8 mouse cellular contexts compared by ENCODE assay signal in genomic region chr4:96553133-96553819, GRCm38 (mm10). TPM values are rescaled to one million over a fixed set of nuclear protein-coding genes. Genes with fewer than 3 reads are reported as not detected.
DNase-seq lines count a peak whose midpoint lies in the region; ATAC-seq and TF ChIP-seq lines count a peak whose summit lies in the region.

Gene Cyp2j6 (minus strand): TSS chr4:96553661.

- no peaks in the 10 kb centered on the region for H3K36me3 ChIP-seq in hindbrain, embryonic 10.5 days
- H3K36me3 ChIP-seq in lung, embryonic 14.5 days (ENCODE audit: insufficient read depth): no peaks in the 10 kb centered on the region

- WGBS in hindbrain, embryonic 10.5 days: 5% methylated on average over 16 of the region's 16 CpGs
- WGBS in lung, embryonic 14.5 days: 3% methylated on average over 16 of the region's 16 CpGs

- peak; percentile 86 for DNase-seq in NIH3T3 (ENCODE audit: low read depth)
- peak; percentile 37 to 39 for DNase-seq in cerebellum, postnatal 14 days
- peak; percentile 20 to 28 for DNase-seq in frontal cortex, postnatal 14 days (ENCODE audit: low spot score in 2 of 2)
- DNase-seq in hindbrain, embryonic 10.5 days (ENCODE audit: low spot score): peak; percentile 66
- peak; percentile 21 for DNase-seq in layer of hippocampus, adult 9-11 months
- DNase-seq in lung, embryonic 14.5 days: peak; percentile 86
- peak; percentile 31 for DNase-seq in ovary, adult 18-20 months (ENCODE audit: low spot score)
- no peak for DNase-seq in spleen, adult 18-20 months

- H3K27me3 ChIP-seq in hindbrain, embryonic 10.5 days (ENCODE audit: insufficient read depth, poor library complexity, severe bottlenecking): no peaks in the 10 kb centered on the region
- no peaks in the 10 kb centered on the region for H3K27me3 ChIP-seq in lung, embryonic 14.5 days (ENCODE audit: insufficient read depth, low read length)

- H3K4me3 ChIP-seq in hindbrain, embryonic 10.5 days: peak within 1 kb of the TSS; percentile 63
- peak within 1 kb of the TSS; percentile 62 for H3K4me3 ChIP-seq in lung, embryonic 14.5 days (ENCODE audit: low read depth, low read length)

- H3K9ac ChIP-seq in lung, embryonic 14.5 days: peak within 1 kb of the TSS; percentile 71

- ATAC-seq in lung, embryonic 14.5 days (ENCODE audit: insufficient read depth): peak; percentile 99

- peaks cover 8% of the 10 kb centered on the region; the same call in 1 of the 2 replicates for H3K4me1 ChIP-seq in hindbrain, embryonic 10.5 days (replicated peaks)
- 0 out of 2 replicates have a peak, but pooled peaks cover 5% of the 10 kb centered on the region for H3K4me1 ChIP-seq in lung, embryonic 14.5 days (ENCODE audit: insufficient read depth)

- no peak for TF ChIP-seq CTCF in lung, embryonic 14.5 days (IDR thresholded peaks at IDR 0.05; ENCODE audit: low read depth)

- peak within 1 kb of the TSS; percentile 75 for H3K4me2 ChIP-seq in lung, embryonic 14.5 days

- H3K27ac ChIP-seq in hindbrain, embryonic 10.5 days: peak within 1 kb of the TSS; percentile 90
- peak within 1 kb of the TSS; percentile 78 for H3K27ac ChIP-seq in lung, embryonic 14.5 days (ENCODE audit: low read depth)

- H3K9me3 ChIP-seq in hindbrain, embryonic 10.5 days: no peaks in the 10 kb centered on the region
- no peaks in the 10 kb centered on the region for H3K9me3 ChIP-seq in lung, embryonic 14.5 days (ENCODE audit: low read depth, low read length)

RNA-seq across cellular contexts. Expression of gene Cyp2j6, which starts in this region (rescaled TPM):
- polyA plus RNA-seq in hindbrain, embryonic 10.5 days (2016; fragmentation: Nextera tagmentation; extraction: Ambion mirVana): 3.5 and 4.0 TPM in 2 replicates
- 5.8 and 6.5 TPM in 2 replicates for polyA plus RNA-seq in lung, embryonic 14.5 days (2014; fragmentation: Nextera tagmentation; extraction: Ambion mirVana)

Comparison
In these comparisons a context has a peak if more than half of its experiments do, and no peak if none do; other contexts are left out.
1. DNase-seq: peak in NIH3T3 (single experiment), cerebellum, postnatal 14 days (2 of 2), frontal cortex, postnatal 14 days (2 of 2), hindbrain, embryonic 10.5 days (single experiment), layer of hippocampus, adult 9-11 months (single experiment), lung, embryonic 14.5 days (single experiment) and ovary, adult 18-20 months (single experiment); none in spleen, adult 18-20 months (0 of 2).